Comparison of ENCODE assay signal across 20 mouse cellular contexts in the genomic region with DNA sequence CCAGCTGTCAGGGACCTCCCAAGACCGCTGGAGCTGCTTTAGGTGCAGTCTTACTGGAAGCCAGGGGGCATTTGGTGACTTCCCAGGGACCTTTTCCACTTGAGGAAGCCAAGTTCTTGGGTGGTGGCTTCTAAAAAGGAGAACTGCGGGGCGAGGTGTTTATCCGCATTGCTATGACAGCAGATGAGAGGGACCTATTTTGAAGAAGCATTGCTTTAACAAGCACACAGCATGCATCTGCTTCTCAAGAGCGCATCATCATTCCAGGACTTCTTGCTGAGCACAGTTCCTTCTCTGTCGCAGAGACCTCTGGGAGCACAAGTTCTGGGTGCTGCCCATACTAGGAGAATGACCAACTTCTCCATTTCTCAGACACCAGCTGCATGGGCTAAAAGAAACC. TPM values are rescaled to one million over a fixed set of nuclear protein-coding genes. Genes with fewer than 3 reads are reported as not detected.
A peak's percentile ranks its signal among the peaks of the same experiment; 100 is the strongest.
DNase-seq lines count a peak whose midpoint lies in the region; ATAC-seq lines count a peak whose summit lies in the region.
"Had no signal": no experiment of that assay in that cellular context is flagged by ENCODE, and none has a peak within 500 bp of the region (broad histone marks: within the 10 kb centered on the region; RNA-seq: fewer than 3 reads in every experiment).

No protein-coding gene starts in this region.

- peak; percentile 89 for ATAC-seq in granulocyte monocyte progenitor cell, adult 5-6 weeks (replicated peaks; ENCODE audit: poor library complexity, severe bottlenecking)
- peak; percentile 80 for ATAC-seq in monocyte, adult 5-6 weeks (replicated peaks; ENCODE audit: insufficient number of reproducible peaks, low FRiP score, low TSS enrichment, poor library complexity, severe bottlenecking)
- ATAC-seq in activated CD4-positive, CD25-positive, alpha-beta regulatory T cell, adult 4 months = no peak
- ATAC-seq: forebrain, embryonic 15.5 days; hindbrain, postnatal 0 days had no signal

- DNase-seq in CD4-positive helper T cell, adult 2 months (ENCODE audit: low read depth, low spot score) = peak; percentile 0
- peak; percentile 21 for DNase-seq in R1 (ENCODE audit: low read depth, low spot score)
- no peak for DNase-seq in layer of hippocampus, adult 11-12 months (ENCODE audit: low spot score)
- no peak for DNase-seq in right cerebral cortex, postnatal 4 days
- DNase-seq: adrenal gland, postnatal 25 days; B cell, adult 2 months; cerebellum, adult 18-20 months; cerebellum, postnatal 25 days; gastrocnemius, postnatal 25 days; kidney, adult 9 months; kidney, postnatal 4 days; left cerebral cortex, postnatal 4 days; retina, postnatal 1 day; thymus, adult 18-20 months; thymus, postnatal 36 days had no signal

RNA-seq across cellular contexts. Expression of a gene that starts 14.8 kb away (rescaled TPM):
- total RNA-seq in granulocyte monocyte progenitor cell, adult 5-6 weeks (2014; fragmentation: Nextera tagmentation) = 5.4 and 5.7 TPM in 2 replicates
- 7.6 and 9.7 TPM in 2 replicates for total RNA-seq in granulocyte monocyte progenitor cell, adult 5-6 weeks (2017)
- total RNA-seq in monocyte, adult 5-6 weeks (2017) = 5.9 to 8.0 TPM (median 7.1 TPM) in 3 replicates
- under 1 TPM; 0.28 to 0.38 TPM for polyA plus RNA-seq in activated CD4-positive, CD25-positive, alpha-beta regulatory T cell, adult 4 months (2017; shearing (Covaris generic))

Comparison
In these comparisons a context has a peak if more than half of its experiments do, and no peak if none do; other contexts are left out.
1. DNase-seq: peak in CD4-positive helper T cell, adult 2 months (single experiment) and R1 (single experiment); none in layer of hippocampus, adult 11-12 months (single experiment) and right cerebral cortex, postnatal 4 days (single experiment).